Mouse (Mus musculus) lung, embryonic 15.5 days (tissue): ENCODE results near the gene Olfr709-ps1. TPM values are rescaled to one million over a fixed set of nuclear protein-coding genes. Genes with fewer than 3 reads are reported as not detected.
"Not testable (repeated sequence)": the region's sequence is repeated elsewhere in the genome, so short reads cannot be mapped to it uniquely, and the experiment has no call there.

Experiments used
- ATAC-seq: fragments of 200-750 bp; cut with Nextera tagmentation; 2 replicates; pipeline ENCODE4 v1.8.0; 2017; ENCODE audit warnings: moderate number of reproducible peaks, borderline replicate concordance; ENCODE audit not compliant: low FRiP score, low TSS enrichment; ENCODE audit errors: extremely low read depth
- H3K27ac ChIP-seq: fragments of 300-500 bp; sonication (generic); 2 replicates; pipeline ENCODE4 v1.5.1; 2015; ENCODE audit warnings: moderate library complexity, mild to moderate bottlenecking, inconsistent platforms
- H3K27me3 ChIP-seq: fragments of 300-500 bp; sonication (generic); 2 replicates; pipeline ENCODE4 v1.6.1; 2015; ENCODE audit warnings: inconsistent platforms
- H3K36me3 ChIP-seq: fragments of 300-500 bp; sonication (generic); 2 replicates; pipeline ENCODE4 v1.6.1; 2015; ENCODE audit warnings: inconsistent platforms
- H3K4me1 ChIP-seq: fragments of 300-500 bp; sonication (generic); 2 replicates; pipeline ENCODE4 v1.6.1; 2015; ENCODE audit warnings: inconsistent platforms
- H3K4me2 ChIP-seq: fragments of 300-500 bp; sonication (generic); 2 replicates; pipeline ENCODE4 v1.6.1; 2015; ENCODE audit warnings: inconsistent platforms, mild to moderate bottlenecking, moderate library complexity
- H3K4me3 ChIP-seq: fragments of 300-500 bp; sonication (generic); 2 replicates; pipeline ENCODE4 v1.5.1; 2015; ENCODE audit warnings: mild to moderate bottlenecking, inconsistent platforms
- H3K9ac ChIP-seq: fragments of 300-500 bp; sonication (generic); 2 replicates; pipeline ENCODE4 v1.6.1; 2015; ENCODE audit warnings: inconsistent platforms
- H3K9me3 ChIP-seq: fragments of 300-500 bp; sonication (generic); 2 replicates; pipeline ENCODE4 v1.6.1; 2016; ENCODE audit warnings: inconsistent platforms
- WGBS: fragments of 180-500 bp; shearing (Covaris S2); methylation state at CpG from one replicate; pipeline ENCODE4 v1.1.7; 2015; 5-methylcytosine and 5-hydroxymethylcytosine counted together
- polyA plus RNA-seq: library from polyadenylated mRNA; unstranded; fragments of >200 nt; fragmentation: Nextera tagmentation; extraction: Ambion mirVana; gene quantifications from 2 replicates; pipeline ENCODE4 v1.2.1, GENCODE M21; 2015

The Olfr709-ps1 gene
- not detected in 2 replicates for polyA plus RNA-seq

DNA sequence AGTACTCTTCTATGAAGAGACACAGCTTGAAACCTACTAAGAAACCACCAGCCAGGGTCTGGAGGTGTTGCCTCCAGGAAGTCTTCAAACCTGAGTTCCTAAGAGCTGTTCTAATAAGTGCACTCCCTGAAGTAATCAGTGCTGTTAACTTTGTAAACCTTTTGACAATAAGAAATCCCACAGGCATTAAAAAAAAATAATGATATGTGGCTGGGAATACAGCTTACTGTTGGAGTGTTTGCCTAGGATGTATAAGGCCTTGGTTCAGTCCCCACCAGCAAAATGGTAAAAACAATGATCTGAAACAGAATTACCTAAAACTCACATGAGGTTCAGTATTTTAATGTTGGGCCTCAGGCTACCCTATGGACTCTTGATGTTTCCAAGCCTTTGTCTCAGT, at the start of gene Olfr709-ps1:
Gene Olfr709-ps1 (minus strand): TSS at position 101 of the 400 bp plus-strand sequence.
- H3K36me3 ChIP-seq = no peaks in the 10 kb centered on the region
- no peak within 1 kb of the TSS for H3K4me2 ChIP-seq
- no peak within 1 kb of the TSS for H3K4me3 ChIP-seq
- no peaks in the 10 kb centered on the region for H3K4me1 ChIP-seq
- ATAC-seq = no peak
- no peak within 1 kb of the TSS for H3K9ac ChIP-seq
- no peak within 1 kb of the TSS for H3K27ac ChIP-seq
- H3K27me3 ChIP-seq = no peaks in the 10 kb centered on the region
- no peaks in the 10 kb centered on the region for H3K9me3 ChIP-seq

DNA sequence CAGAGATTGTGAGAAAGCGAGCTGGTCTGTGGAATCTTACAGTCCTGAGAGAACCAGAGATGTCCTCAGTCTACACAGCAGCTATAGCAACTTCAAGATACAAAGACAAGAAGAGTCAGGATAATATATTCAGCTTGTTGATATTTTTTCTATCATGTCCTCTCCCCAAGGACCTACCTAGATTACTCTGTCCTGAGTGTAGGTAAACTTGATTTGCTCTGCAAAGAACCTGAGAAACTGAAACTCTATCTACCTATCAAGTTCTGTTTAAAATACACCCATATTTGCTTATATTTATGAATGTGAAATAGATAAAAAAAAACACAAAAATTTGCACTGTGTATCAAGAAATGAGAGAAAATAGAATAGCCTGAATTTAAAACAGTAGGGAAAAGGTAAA, 43.3 kb upstream of the Olfr709-ps1 start, which contains the start of gene Olfr711:
Gene Olfr711 (minus strand): TSS at position 101 of the 400 bp plus-strand sequence.
- H3K4me2 ChIP-seq = no peak within 1 kb of the TSS
- no peaks in the 10 kb centered on the region for H3K27me3 ChIP-seq
- 50% methylated on average over 1 of the region's 1 CpGs for WGBS
- no peaks in the 10 kb centered on the region for H3K36me3 ChIP-seq
- H3K27ac ChIP-seq = no peak within 1 kb of the TSS
- H3K9ac ChIP-seq = no peak within 1 kb of the TSS
- H3K4me1 ChIP-seq = no peaks in the 10 kb centered on the region
- no peaks in the 10 kb centered on the region for H3K9me3 ChIP-seq
- no peak within 1 kb of the TSS for H3K4me3 ChIP-seq
- no peak for ATAC-seq

DNA sequence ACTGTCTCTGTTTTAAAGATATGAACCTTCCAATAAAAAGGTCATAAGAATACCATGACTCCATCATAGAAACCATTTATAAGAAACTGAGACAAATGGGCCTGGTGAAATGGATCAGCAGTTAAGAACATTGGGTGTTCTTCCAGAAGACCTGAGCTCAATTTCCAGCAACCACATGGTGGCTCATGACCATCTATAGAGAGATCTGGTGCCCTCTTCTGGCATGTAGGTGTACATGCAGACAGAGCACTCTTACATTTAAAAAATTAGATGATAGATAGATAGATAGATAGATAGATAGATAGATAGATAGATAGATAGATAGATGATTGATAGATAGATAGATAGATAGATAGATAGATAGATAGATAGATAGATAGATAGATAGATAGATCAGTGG, 35.5 kb upstream of the Olfr709-ps1 start:
- H3K4me1 ChIP-seq, H3K4me3 ChIP-seq, H3K9ac ChIP-seq, H3K27ac ChIP-seq, H3K4me2 ChIP-seq, H3K36me3 ChIP-seq, H3K27me3 ChIP-seq, ATAC-seq, H3K9me3 ChIP-seq: not testable (repeated sequence)

DNA sequence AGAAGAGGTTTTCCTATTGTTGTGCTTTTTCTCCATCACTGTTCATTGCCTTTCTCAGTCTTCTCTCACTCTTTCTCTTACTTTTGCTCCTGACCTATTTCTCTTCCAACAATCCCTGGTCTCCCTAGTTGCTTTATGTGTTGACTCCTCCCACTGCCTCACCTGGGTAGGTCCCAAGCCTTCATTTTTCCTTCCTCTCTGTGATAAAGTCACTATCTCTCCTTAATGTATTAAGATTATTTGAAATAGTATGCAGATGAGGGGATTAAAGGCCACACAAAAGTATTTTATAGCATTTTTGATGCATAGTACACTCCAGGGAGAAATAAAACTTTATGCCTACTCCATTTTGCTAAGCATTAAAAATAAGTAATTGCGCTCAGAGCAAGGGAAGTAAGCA, 31.8 kb upstream of the Olfr709-ps1 start, which contains the start of gene Olfr6:
Gene Olfr6 (minus strand): TSS at position 101 of the 400 bp plus-strand sequence.
- H3K4me2 ChIP-seq = no peak within 1 kb of the TSS
- H3K9ac ChIP-seq = no peak within 1 kb of the TSS
- no peaks in the 10 kb centered on the region for H3K36me3 ChIP-seq
- ATAC-seq = no peak
- H3K27me3 ChIP-seq = no peaks in the 10 kb centered on the region
- WGBS = 77% methylated on average over 1 of the region's 1 CpGs
- no peak within 1 kb of the TSS for H3K4me3 ChIP-seq
- no peaks in the 10 kb centered on the region for H3K4me1 ChIP-seq
- no peaks in the 10 kb centered on the region for H3K9me3 ChIP-seq
- no peak within 1 kb of the TSS for H3K27ac ChIP-seq

DNA sequence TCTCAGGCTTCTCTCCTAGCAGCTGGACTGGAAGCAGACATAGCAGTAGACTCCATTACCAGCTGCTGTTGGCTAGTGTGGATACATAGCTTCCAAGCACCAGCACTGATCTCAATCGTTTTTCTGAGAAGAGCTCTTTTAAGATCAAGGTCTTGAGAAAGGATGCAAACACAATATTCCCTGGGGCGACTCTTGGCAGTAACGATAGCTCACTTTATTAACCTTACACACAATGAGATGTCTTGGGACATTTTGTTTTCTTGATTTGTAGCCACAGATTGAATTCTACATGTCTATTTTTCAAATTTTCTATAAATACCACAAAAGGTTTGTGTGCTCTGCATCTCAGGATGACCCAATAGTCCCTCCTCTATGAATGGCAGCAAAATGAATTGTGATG, 16.2 kb upstream of the Olfr709-ps1 start, which contains the start of gene Olfr710:
Gene Olfr710 (minus strand): TSS at position 101 of the 400 bp plus-strand sequence.
- H3K4me3 ChIP-seq = no peak within 1 kb of the TSS
- no peak within 1 kb of the TSS for H3K4me2 ChIP-seq
- no peaks in the 10 kb centered on the region for H3K27me3 ChIP-seq
- H3K4me1 ChIP-seq = no peaks in the 10 kb centered on the region
- H3K9ac ChIP-seq = no peak within 1 kb of the TSS
- H3K36me3 ChIP-seq = no peaks in the 10 kb centered on the region
- 72% methylated on average over 3 of the region's 3 CpGs for WGBS
- ATAC-seq = no peak
- H3K27ac ChIP-seq = no peak within 1 kb of the TSS
- no peaks in the 10 kb centered on the region for H3K9me3 ChIP-seq

DNA sequence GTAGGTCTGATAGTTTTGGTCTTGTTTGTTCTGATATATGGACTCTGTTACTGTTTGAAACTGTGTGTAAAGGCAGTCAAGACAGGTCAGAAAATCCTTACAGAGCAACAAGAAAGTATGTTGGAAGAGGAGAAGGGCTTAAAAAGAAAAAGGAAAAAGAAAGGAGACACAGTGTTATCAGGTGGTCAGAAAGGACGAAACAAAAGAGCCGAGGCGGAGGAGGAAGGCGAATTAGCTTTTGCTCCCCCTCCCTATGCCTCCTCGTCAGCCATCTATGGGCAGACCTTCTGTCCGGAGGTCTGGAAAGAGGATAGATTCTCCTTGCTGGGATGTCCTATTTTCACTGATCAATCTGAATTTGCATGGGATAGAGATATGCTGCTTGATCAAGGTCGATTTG, 11.1 kb downstream of the Olfr709-ps1 start:
- not testable (repeated sequence) for ATAC-seq, H3K27ac ChIP-seq, H3K9ac ChIP-seq, H3K27me3 ChIP-seq, H3K9me3 ChIP-seq, H3K36me3 ChIP-seq, H3K4me2 ChIP-seq, H3K4me3 ChIP-seq, H3K4me1 ChIP-seq
- WGBS = 67% methylated on average over 7 of the region's 7 CpGs

DNA sequence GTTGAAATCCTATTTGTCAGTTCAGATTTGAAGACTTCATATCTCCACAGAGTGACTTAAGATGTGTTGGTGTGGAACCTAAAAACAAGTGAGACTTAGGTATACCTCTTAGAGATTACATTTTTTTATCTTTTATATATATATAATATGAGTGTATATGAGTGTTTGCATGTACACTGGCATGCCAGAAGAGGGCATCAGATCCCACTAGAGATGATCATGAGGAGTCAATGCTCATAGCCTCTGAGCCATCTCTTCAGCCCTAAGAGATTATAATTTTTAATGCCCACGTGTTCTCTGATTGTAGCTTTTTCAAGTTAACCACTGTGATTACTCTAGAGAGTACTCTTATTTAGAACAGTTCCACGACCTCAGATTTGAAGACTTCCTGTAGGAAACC, 24.3 kb downstream of the Olfr709-ps1 start, which contains the start of gene Olfr1532-ps1:
Gene Olfr1532-ps1 (plus strand): TSS at position 326 of the 400 bp plus-strand sequence.
- Histone ChIP-seq H3K27me3 (no peaks in the 10 kb centered on the region), H3K4me3 (no peak within 1 kb of the TSS), H3K4me2 (no peak within 1 kb of the TSS), H3K9me3 (no peaks in the 10 kb centered on the region), H3K4me1 (no peaks in the 10 kb centered on the region), H3K36me3 (no peaks in the 10 kb centered on the region), H3K9ac (no peak within 1 kb of the TSS), H3K27ac (no peak within 1 kb of the TSS)
- WGBS = 61% methylated on average over 2 of the region's 2 CpGs
- no peak for ATAC-seq

DNA sequence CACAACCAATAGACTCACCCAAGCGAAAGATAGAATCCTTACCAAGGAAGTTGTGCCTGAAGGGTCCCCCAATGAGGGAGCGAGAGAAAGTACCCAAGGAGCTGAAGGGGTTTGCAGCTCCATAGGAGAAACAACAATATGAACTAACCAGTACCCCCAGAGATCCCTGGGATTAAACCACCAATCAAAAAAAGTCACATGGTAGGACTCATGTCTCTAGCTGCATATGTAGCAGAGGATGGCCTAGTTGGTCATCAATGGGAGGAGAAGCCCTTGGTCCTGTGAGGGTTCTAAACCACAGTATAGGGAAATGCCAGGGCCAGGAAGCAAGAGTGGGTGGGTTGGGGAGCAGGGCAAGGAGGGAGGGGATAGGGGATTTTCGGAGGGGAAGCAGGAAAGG, 30.9 kb downstream of the Olfr709-ps1 start, which contains the start of gene Olfr707:
Gene Olfr707 (minus strand): TSS at position 101 of the 400 bp plus-strand sequence.
- ATAC-seq, H3K36me3 ChIP-seq, H3K4me1 ChIP-seq, H3K4me2 ChIP-seq, H3K27me3 ChIP-seq, H3K4me3 ChIP-seq, H3K9me3 ChIP-seq, H3K27ac ChIP-seq, H3K9ac ChIP-seq: not testable (repeated sequence)
- 83% methylated on average over 3 of the region's 3 CpGs for WGBS

DNA sequence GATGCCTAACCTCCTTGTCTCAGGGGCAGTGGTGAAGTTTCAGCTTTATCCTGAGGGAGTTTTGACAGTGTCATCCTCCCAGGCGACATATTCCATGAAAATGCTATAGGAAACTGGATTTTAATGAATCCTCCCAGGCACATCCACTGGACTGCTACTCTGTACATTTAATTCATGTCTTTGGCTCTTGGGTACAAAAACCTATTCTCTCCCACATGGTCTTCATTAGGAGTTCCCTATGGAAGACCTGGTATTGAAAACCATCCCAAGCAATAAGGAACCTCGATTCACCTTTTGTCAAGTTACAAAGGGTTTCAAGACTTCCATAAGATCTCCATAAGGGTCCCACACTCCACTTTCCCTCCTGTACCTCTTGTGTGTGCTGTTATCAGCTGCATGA, 44.0 kb downstream of the Olfr709-ps1 start, which contains the start of gene Olfr706:
Gene Olfr706 (minus strand): TSS at position 101 of the 400 bp plus-strand sequence.
- Histone ChIP-seq H3K9ac (no peak within 1 kb of the TSS), H3K9me3 (no peaks in the 10 kb centered on the region), H3K4me1 (no peaks in the 10 kb centered on the region), H3K27me3 (no peaks in the 10 kb centered on the region), H3K36me3 (no peaks in the 10 kb centered on the region), H3K27ac (no peak within 1 kb of the TSS), H3K4me2 (no peak within 1 kb of the TSS), H3K4me3 (no peak within 1 kb of the TSS)
- WGBS = 76% methylated on average over 2 of the region's 2 CpGs
- ATAC-seq = no peak

DNA sequence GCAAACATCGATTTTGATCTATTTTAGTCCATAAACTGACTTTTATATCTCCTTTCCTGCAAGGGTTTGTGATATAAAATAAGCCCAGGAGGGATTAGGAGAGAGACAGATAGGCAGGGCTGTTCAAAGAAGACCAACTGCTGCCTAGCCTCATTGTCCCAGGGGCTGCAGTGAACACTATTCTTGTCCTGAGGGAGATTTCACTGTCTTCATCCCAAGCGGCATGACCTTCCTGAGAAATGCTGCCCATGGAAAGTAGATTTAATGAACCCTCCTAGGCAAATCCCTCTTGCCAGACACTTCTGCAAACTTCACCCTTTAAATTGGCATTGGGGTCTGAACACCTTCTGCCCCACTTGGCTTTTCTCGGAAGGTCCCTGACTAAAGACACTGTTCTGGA, 55.2 kb downstream of the Olfr709-ps1 start, which contains the start of gene Olfr705:
Gene Olfr705 (minus strand): TSS at position 101 of the 400 bp plus-strand sequence.
- Histone ChIP-seq H3K4me3 (no peak within 1 kb of the TSS), H3K27ac (no peak within 1 kb of the TSS), H3K36me3 (no peaks in the 10 kb centered on the region), H3K9me3 (no peaks in the 10 kb centered on the region), H3K4me2 (no peak within 1 kb of the TSS), H3K27me3 (no peaks in the 10 kb centered on the region), H3K9ac (no peak within 1 kb of the TSS), H3K4me1 (no peaks in the 10 kb centered on the region)
- WGBS = 66% methylated on average over 3 of the region's 3 CpGs
- no peak for ATAC-seq
